Mouse (Mus musculus): ENCODE measurements at regions not wholly inside any gene's neighbourhood (a gene's known extent, or its start where the extent isn't known, plus 50 kb on each side); places are given as distances from the start of the nearest gene placed in this dataset.

DNA sequence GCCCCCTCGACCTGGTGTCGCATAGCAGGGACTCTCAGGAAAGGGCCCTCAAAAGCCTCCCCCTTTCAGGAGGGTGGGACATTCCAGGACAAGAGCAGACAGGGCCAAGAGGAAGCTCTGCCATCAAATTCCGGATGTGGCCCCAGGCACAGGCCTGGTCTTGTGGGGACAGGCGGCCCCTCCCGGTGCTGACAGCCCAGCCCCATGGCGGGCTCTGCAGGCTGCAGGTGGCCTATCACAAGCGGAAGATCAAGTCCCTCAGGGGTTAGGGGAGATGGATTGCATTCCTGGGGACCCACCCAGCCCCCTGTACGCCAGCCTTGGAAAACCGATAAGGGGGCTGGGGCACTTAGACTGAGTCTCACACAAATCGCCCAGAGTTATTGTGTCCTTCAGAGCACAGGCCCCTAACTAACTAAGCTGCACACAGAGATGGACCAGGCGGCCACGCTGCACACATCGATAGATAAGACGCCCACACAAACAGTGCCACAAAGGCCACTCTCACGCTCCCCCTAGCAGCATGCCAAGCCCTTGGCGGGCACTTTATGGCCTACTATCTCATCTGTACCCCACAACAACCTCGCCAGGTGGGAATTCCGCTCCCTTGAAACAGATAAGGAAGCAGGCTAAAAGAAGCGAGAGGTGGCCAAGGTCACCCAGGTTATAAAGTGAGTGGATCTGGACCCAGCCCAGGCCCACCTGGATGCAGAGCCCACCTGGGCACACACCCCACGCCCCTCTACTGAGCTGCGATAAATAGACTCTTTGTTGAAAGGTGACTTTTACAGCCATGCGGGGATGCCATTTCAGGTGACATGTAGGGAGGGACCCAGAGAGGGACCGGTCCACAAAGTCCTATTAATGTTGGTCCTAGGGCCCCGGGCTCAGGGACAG lies 55.5 kb downstream of the Gm5294 start:
- DNase-seq (ENCODE audit: low spot score) = no peak

DNA sequence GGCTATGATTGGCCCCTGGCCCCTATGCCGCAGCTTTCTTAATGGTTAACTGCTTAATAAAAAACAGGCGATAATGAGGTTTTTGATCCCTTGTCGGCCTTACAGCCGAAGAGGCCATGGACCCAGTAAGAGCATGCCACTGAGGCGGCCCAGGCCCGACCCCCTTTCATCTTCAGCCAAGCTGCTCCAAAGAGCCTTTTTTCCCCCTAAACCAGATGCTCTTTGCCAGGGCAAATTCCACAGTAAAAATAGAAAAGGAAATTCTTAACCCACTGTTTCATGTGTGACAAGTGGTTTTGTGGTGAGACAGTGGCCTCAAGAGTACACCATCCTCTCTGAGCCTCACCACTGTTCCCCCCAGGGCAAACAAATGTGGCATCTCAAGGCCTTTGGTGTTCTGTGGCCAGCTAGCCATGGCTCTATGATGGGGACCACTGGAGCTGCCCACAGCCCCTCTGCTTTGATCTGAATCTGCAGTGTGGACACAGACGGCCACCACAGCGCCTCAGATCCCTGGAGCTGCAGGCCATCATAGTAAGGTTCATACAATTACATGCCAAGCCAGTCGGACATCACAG lies 61.9 kb downstream of the Gm5294 start:
- no peak for DNase-seq (ENCODE audit: low spot score)

DNA sequence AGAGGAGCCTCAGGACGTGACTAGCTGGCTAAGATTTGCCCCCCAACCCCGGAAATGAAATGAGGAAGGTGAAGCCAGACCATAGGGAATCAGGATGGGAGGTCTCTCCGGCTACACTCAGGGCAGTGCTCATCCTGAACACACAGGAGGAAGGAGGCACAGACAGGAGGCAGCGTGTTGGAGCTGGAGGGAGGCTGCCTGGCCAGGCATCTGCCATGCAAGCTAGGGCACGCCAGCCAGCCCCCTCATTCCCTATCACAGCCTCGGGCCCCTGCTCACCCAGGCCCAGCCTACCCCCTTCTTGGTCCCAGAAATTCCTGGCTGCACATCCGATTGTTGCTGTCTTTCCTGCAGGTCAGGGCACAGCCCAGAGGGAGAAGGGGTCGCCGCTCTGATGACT lies 63.7 kb downstream of the Gm5294 start:
- DNase-seq (ENCODE audit: low spot score) = no peak

DNA sequence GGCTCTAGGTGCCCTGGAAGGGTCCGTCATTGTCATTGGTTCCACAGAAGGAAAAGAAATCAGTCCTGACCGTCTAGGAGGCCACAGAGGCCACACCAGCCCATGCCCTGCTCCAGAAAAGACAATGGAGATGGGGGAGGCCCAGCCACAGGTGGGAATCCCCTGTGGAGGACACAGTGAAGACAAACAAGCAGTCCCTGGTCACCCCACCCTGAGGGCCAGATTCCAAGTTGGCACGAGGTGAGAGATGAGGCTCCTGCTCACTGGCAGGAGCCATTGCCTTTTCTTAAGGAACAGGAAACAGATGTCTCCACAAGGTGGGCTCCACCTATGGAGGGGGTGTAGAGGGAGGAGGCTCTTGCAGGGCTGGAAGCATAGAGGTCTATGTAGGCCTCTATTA lies 66.0 kb downstream of the Gm5294 start:
- no peak for DNase-seq (ENCODE audit: low spot score)

DNA sequence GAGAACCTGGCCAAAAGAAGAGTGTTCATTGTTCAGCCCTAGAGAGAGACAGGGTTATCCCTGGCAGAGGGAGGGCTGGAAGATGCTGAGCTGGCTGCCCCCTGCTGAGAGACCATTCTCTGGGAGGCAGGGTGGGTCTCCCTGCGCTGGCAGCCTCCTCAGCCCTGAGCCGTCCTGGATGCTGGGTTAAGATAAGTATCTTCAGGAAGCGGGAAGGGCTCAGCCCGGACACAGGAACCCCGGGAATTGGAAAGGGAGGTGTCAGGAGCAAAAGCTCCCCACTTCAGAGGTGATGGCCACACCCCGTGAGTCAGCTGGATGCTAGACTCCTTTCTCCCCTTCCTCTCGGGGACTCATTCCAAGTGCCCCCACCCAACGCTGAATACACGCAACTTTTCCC lies 68.9 kb downstream of the Gm5294 start:
- DNase-seq (ENCODE audit: low spot score) = no peak

DNA sequence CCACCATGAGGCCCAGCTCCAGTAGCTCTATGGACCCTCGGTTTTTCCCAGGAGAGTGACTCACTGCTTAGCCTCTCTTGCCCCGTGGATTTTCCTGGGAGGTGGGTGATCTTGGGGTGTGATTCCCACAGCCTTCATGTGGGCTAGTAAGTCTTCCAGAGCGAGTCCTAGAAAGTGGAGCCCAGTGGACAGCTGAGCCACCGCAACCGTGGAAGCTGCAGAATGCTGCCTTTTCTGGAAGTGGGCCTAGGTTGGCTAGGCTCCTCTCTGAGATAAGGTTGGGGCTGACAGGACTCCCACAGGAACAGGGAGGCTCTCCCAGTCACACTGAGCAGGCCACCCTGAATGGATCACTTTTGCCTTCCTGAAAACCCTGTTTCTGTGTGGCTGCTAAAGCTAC lies 69.9 kb downstream of the Gm5294 start:
- DNase-seq (ENCODE audit: low spot score) = no peak

DNA sequence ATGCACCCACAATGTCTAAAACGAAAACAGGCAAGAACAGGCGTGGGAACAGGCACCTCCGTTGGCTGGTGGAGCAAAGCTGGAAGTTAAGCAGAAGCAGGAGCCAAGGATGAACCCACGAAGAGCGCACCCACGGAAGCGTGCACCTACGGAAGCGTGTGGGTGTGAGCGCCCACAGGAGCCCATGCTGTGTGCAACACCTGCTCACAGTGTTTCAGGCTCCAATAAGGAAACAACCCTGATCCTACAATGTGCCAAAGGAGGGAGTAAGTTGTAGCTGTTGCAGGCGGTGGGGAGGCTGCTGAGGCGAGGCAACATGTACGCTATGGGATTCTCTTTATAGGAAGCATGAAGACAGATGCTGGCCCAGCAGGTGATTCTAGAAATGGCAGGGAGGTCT lies 74.6 kb downstream of the Gm5294 start:
- no peak for DNase-seq (ENCODE audit: low spot score)

DNA sequence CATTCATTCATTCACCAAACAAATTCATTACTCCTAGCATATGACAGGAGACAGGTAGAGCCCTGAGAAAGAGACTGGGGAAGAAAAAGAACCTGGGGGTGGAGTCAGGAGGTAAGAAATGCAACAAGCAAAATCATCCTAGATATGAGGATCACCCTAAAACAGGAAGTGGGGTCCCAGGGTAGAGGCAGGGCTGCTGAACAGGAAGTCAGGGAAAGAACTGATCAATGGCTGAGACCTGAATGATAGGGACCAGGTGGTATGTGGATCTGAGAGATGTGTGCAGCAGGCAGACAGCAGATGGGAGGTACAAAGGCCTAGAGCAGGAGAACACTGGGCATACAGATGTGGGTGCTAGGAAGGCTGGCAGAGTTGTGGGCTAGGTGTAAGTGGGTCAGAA lies 77.4 kb downstream of the Gm5294 start:
- no peak for DNase-seq (ENCODE audit: low spot score)

DNA sequence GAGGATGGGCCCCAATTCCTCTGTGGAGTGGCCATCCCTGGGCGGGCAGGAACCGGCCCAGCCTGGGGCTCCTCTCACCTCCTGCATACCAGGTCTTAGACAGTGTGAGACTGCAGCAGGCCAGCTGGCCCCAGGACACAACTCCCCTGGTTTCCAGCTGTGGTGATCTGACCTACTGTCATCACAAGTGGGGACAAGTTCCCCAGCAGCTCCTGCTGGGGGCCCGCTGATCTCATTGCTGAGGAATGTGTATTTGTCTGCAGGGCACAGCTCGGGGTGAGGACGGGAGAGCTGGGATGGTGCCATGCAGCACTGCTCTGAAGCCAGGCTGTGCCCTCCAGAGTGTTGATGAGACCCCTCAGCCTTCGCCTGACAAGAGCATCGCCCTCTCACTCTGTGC lies 78.6 kb downstream of the Gm5294 start:
- no peak for DNase-seq (ENCODE audit: low spot score)

DNA sequence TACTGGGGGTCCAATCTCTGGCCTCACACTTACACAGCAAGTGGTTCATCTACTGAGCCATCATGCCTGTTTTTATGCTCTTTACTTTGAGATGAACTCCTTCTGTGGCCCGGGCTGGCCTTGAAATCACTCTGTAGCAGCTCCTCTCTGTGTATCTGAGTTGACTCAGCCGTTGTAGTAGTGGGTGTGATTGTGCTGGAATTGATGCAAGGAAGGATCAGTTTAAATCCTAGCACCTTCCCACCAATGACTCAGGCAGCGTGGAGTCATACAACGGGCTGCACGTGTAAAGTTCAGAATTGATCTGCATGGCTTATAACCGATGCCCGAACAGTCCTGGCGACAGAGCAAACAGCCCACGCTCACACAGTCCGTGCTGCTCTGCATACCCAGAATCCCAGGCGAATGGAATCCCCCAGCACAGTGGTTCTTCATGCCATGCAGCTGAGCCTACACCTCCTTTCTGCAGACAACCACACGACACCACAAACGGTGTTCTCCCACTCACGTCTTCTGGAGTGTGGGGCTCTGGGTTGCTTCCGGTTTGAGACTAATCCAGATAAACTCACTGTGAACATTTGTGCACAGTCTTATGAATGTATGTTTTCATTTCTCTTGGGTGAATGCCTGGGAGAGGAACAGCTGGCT lies 81.2 kb downstream of the Gm5294 start:
- DNase-seq (ENCODE audit: low spot score) = peak; percentile 40

DNA sequence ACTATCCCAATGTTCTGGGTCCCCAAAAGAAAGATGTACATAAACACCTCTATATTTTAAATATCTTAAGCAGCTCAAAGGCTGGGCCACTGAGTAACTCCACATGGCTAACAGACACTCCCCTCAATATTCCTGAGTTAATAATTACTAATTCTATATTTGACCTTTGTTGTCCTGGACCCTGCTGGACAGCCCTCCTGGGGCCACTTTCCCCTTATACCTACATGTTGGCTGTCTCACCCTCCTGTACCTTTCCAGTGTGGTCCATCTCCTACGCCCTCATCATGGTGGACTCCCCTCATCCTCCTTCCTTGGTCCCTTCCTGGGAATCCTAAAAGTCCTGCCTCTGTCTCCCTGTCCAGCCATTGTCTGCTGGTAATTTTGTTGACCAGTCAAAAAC lies 82.4 kb downstream of the Gm5294 start:
- no peak for DNase-seq (ENCODE audit: low spot score)

DNA sequence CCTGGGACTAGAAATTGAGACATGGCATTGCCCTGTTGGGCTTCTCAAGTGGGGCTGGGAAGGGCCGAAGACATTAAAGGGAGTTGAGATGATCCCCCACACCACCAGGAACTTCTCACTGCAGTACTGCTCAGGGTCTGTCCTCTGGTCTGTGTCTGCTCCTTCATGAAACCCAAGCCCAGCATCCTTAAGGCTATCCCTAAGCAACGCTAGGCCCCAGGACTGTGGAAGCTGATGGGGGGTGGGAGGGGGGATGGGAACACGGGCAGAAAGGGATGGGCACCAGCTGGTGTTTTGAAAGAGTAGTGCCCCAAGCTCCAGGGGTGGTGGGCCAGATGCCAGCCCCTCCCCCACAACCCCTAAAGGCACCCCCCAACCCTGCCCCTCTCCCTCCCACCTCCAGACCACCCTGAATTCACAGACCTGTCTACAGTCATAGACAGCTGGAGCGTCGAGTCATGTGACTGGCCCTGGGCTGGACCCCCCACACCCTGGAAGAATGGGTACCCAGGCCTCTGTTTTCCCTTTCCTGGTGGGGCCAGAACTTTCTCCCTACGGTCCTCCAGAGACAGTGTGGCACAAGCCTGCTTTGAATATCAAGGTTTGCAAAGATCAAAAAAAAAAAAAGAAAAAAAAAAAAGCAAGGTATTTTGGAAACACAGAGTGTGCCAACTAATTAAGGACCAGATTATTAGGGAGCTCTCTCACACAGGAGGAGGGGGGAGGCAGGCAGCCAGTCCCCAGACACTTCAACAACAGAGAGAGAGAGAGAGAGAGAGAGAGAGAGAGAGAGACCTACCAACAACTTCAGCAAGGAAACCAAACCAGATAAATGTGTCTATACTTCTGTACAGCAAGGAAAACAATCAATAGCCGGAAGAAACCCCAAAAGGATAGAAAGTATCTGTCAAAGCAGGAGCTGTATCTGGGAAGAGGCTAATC lies 85.1 kb downstream of the Pdgfa start:
- DNase-seq (ENCODE audit: low spot score) = no peak

DNA sequence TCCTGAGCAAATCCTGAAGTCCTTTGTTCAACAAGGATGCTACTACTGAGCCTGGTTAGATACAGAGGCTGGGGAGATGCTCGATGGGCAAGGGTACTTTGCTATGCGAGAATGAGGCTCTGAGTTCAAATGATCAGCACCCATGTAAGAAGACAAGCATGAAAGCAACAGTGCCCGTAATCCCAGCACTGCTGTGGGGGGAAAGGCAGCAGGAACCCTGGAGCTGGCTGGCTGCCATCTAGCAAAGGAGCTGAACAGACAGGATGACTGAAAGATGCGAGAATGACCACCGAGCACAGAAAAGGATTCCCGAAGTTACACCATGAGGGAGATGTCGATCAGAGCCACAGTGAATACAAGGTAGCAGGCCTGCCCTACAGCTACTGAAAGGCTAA lies 84.5 kb downstream of the Pdgfa start:
- no peak for DNase-seq (ENCODE audit: low spot score)

DNA sequence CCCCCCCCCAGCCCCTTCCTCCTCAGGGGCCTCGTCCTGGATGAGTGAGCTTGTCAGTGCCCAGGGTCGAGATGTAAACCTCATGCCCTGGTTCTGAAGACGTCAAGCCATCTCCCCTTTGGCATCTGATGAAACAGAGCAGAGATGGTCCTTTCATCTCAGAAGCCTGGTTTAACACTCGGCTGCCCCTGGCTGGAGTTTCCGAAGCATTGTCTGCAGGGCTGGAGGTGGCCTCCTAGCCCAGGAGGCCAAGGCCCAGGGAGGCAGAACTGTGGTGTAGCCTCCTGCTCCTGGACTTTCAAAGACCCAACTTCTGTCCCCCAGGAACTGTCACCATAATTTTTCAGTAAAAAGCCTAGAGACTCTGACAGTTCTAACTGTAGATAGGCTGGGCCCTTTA lies 82.1 kb downstream of the Pdgfa start:
- DNase-seq (ENCODE audit: low spot score) = no peak

DNA sequence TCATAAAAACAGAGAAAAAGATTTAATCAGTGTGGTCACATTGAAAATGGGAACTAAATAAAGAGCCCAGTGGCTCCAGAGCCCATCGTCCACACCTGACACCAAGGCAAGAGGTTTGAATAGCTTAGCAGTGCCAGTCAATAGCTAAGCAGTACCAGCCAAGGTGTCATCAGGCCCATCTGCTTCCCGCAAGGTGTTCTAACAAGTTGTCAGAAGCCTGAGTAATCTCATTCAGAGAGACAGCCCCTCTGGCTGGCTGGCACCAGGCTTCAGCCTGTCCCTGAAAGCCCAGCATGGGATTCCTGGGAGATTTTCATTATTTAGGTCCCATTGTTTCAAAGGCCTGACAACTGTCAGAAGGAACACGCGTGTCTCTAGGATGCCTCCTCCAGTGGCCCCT lies 81.7 kb downstream of the Pdgfa start:
- DNase-seq (ENCODE audit: low spot score) = no peak

DNA sequence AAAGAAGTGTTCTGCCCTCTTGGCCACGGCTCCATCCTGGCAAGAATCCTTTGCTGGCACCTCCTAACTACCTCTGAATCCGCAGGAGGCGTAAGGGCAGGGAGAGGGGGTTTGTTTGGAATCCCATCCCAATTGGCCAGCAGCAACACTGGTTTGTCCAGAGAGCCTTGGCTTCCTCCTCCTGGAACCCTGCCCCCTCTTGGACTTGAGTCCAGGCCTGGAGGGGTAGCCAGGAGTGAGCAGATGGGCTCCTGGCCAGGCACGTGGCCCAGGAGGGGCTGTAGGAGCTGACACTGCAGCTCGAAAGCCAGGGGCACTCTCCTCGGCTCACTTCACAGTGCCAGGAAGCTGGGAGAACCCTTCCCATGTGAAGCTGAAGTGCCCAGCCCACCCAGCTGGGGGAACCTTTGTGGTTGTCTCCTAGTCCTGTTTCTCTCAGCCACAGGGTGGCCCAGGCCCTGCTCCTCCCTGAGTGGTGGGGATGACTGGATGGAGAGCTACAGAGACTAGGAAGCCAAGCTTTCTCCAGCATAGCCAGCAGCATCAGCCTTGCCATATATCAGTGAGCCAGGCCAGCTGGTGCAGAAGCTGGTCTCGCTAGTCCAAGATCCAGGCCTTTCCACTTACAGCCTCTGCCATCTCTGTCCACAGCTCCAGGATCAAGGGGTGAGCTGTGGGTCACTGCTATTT lies 76.9 kb downstream of the Pdgfa start:
- no peak for DNase-seq (ENCODE audit: low spot score)

DNA sequence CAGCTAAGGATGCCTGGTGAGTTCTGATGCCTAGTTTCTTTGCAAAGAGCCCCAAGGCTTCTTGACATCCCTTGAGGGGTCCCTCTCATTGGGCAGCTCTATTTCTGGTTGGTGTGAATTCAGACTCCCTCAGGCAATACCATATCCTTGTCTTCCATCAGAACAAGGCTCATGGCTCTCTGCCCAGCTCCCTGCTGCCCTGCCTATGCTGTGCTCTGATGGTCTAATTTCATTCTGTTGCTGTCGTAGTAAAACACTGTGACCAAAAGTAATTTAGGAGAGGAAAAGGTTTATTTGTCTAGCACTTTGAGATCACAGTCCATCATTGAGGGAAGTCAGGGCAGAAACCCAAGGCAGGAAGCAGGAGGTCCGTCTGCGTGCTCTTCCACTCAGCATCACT lies 75.1 kb downstream of the Pdgfa start:
- DNase-seq (ENCODE audit: low spot score) = no peak
